Mouse (Mus musculus) brain, embryonic 18.5 days (tissue): ENCODE data around the gene Olfr1080.
"Not testable (repeated sequence)": the region's sequence is repeated elsewhere in the genome, so short reads cannot be mapped to it uniquely, and the experiment has no call there.

Experiments used
- DNase-seq: peaks from one replicate; pipeline ENCODE4 v3.0.0-alpha.2; 2012; ENCODE audit warnings: low read depth, low spot score

Gene Olfr1080

DNA sequence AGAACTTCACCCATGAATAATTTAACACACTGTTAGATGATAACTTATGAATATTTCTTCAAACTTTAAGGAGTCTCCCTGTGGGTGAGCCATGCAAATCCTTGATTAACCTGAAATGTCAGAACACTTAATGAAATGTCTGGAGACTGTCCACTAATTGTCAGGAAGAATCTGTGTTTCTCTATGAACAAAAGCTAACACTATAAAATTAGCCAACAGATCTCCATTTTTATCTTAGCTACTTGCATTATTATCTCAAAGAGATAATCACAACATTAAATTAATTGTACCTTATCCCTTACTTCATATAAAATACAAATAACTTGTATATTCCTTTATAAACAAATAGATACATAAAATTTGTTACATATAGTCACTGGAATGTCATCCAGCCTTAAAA lies at the start of gene Olfr1080:
TSS of gene Olfr1080 (minus strand) at position 101 of the 400 bp plus-strand sequence.
- DNase-seq, result not testable (repeated sequence)

DNA sequence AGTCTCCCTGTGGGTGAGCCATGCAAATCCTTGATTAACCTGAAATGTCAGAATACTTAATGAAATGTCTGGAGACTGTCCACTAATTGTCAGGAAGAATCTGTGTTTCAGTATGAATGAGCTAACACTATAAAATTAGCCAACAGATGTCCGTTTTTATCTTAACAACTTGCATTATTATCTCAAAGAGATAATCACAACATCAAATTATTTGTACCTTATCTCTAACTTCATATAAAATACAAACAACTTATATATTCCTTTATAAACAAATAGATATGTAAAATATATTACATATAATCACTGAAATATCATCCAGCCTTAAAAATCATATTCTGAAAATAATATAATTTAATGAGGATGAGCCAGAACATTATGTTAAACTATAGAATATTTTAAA lies 40.8 kb upstream of the Olfr1080 start, which contains the start of gene Olfr1082:
TSS of gene Olfr1082 (minus strand) at position 101 of the 400 bp plus-strand sequence.
- not testable (repeated sequence) for DNase-seq

DNA sequence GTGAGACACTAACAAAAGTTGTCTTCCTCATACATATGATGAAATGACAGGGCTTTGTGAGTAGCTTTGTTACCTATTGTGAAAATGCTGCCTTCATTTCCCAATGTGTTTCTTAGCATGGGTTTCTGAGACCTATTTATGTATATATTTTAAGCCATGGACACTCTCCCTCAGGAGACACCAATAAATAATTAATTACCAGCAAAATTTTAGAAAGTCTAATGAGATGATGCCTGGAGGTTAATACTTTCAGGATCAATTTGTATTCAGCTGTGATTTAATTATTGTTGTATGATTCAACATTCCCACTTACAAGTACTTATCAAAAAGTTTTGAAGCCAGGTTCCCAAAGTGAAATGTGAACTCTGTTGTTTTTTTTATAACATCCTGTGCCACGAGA lies 15.7 kb downstream of the Olfr1080 start, which contains the start of gene Olfr1079:
TSS of gene Olfr1079 (minus strand) at position 101 of the 400 bp plus-strand sequence.
- DNase-seq, result no peak

DNA sequence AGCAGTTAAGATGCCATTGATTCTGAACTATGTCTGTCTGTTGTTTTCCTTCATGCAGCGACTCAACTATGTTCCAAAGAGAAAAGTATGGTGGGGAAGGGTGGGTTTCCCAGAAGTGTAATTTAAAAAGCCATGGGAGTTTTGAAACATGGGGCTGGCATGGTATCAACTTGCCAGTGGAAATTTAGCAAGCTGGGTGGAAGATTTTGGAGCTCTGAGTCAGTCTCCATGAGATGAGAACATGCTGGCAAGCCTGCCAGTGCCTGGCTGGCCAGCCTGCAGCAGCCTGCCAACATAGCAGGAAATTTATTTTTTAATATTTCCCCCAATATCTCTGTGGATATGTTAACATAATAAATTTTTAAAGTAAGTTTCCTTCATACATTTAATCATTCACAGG lies 27.0 kb downstream of the Olfr1080 start:
- no peak for DNase-seq

DNA sequence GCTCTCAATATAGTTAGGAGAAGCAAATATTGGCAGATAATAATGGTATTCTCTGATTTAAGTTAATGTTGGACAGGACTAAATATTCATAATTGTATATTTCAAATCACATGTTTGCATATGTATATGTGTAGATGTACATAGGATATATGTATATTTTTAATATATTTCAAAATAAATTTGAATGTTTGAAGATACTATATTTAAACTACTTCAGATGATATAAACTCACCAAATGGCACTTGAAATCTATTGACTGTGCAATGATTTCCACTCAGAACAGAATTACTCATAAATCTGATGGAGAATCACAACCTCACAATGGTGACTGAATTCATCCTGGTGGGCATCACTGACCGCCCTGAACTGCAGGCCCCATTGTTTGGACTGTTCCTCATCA lies 49.9 kb downstream of the Olfr1080 start, which contains the start of gene Olfr1076:
TSS of gene Olfr1076 (plus strand) at position 301 of the 400 bp plus-strand sequence.
- no peak for DNase-seq
